Mouse (Mus musculus) cerebellum, postnatal 10 days (tissue): Measurements from ENCODE around the gene Lmod3.
"Not testable (repeated sequence)": the region's sequence is repeated elsewhere in the genome, so short reads cannot be mapped to it uniquely, and the experiment has no call there.

ENCODE experiments used
- DNase-seq, 2 experiments: peaks; one replicate each; pipeline ENCODE4 v3.0.0; 2021; ENCODE audit warnings: mixed read lengths in 2 of 2

The Lmod3 gene

GRCm38 (mm10) chr6:97275760-97276159, 23.2 kb upstream of the Lmod3 start:
- DNase-seq: no peak

- DNase-seq: no peak
These were observed 21.2 kb upstream of the Lmod3 start for GRCm38 (mm10) chr6:97273777-97274176.

GRCm38 (mm10) chr6:97273058-97273710, 20.6 kb upstream of the Lmod3 start:
- no peak for DNase-seq

GRCm38 (mm10) chr6:97272349-97272748, 19.8 kb upstream of the Lmod3 start:
- no peak for DNase-seq

GRCm38 (mm10) chr6:97269596-97269995, 17.0 kb upstream of the Lmod3 start:
- no peak for DNase-seq

- DNase-seq: no peak
These were observed 14.6 kb upstream of the Lmod3 start for GRCm38 (mm10) chr6:97267132-97267531.

GRCm38 (mm10) chr6:97266661-97267060, 14.1 kb upstream of the Lmod3 start:
- DNase-seq: no peak

GRCm38 (mm10) chr6:97265705-97266104, 13.1 kb upstream of the Lmod3 start:
- DNase-seq: no peak

- DNase-seq: no peak
These were observed 12.7 kb upstream of the Lmod3 start for GRCm38 (mm10) chr6:97265240-97265639.

- DNase-seq: not testable (repeated sequence)
These were observed 11.2 kb upstream of the Lmod3 start for GRCm38 (mm10) chr6:97263750-97264149.

- no peak for DNase-seq
These were observed 9.7 kb upstream of the Lmod3 start for GRCm38 (mm10) chr6:97262229-97262628.

GRCm38 (mm10) chr6:97259926-97260325, 7.4 kb upstream of the Lmod3 start:
- DNase-seq: not testable (repeated sequence)

- DNase-seq: no peak
These were observed 5.9 kb upstream of the Lmod3 start for GRCm38 (mm10) chr6:97258489-97258888.

- no peak for DNase-seq
These were observed 473 bp downstream of the Lmod3 start for GRCm38 (mm10) chr6:97252086-97252485.

GRCm38 (mm10) chr6:97250966-97251365, 1.6 kb downstream of the Lmod3 start:
- DNase-seq: peak; percentile 74 to 76

GRCm38 (mm10) chr6:97245200-97245599, 7.4 kb downstream of the Lmod3 start:
- DNase-seq: no peak

- no peak for DNase-seq
These were observed 10.0 kb downstream of the Lmod3 start for GRCm38 (mm10) chr6:97242522-97242921.

GRCm38 (mm10) chr6:97240092-97240491, 12.5 kb downstream of the Lmod3 start:
- DNase-seq: no peak

- no peak for DNase-seq
These were observed 13.2 kb downstream of the Lmod3 start for GRCm38 (mm10) chr6:97239360-97239759.

- no peak for DNase-seq
These were observed 16.5 kb downstream of the Lmod3 start for GRCm38 (mm10) chr6:97236088-97236487.

- DNase-seq: no peak
These were observed 17.5 kb downstream of the Lmod3 start for GRCm38 (mm10) chr6:97234911-97235668.

- no peak for DNase-seq
These were observed 25.3 kb downstream of the Lmod3 start for GRCm38 (mm10) chr6:97227067-97227847.

- DNase-seq: peak; percentile 21 to 28
These were observed 26.5 kb downstream of the Lmod3 start for GRCm38 (mm10) chr6:97226083-97226491.

GRCm38 (mm10) chr6:97224505-97224904, 28.1 kb downstream of the Lmod3 start:
- no peak for DNase-seq
